Mouse (Mus musculus) embryonic fibroblast, embryonic 13.5 days (primary cell): ENCODE measurements around the gene Znhit2.

Experiments used
- CTCF ChIP-seq: IDR thresholded peaks from 2 replicates; pipeline ENCODE4 v1.5.1; 2011; ENCODE audit warnings: mild to moderate bottlenecking, control low read depth, low read length, moderate library complexity, borderline replicate concordance; ENCODE audit not compliant: insufficient read depth
- POLR2A ChIP-seq: IDR thresholded peaks from 2 replicates; pipeline ENCODE4 v1.6.1; 2011; ENCODE audit warnings: low read depth, mild to moderate bottlenecking, control low read depth, low read length, moderate library complexity

DNA sequence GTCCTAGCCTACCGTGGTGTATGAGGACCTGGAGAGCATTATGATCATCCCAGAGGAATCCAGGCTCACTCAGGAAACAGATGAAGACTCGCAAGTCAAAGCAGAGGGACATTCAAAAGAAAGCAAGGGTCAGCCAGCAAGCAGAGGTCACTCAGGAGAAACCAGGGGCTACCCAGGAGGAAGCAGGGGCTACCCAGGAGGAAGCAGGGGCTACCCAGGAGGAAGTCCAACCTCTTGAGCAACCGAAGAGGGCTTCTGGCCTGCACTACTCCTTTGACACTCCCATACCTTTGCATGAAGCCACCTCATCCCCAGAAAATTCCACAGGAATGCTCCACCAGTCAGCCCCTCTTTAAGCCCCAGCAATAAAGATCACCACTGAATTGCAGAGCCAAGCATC lies 36.9 kb downstream of the Znhit2 start:
- TF ChIP-seq CTCF (no peak), POLR2A (no peak)
